Mouse (Mus musculus): ENCODE results near the gene Galr2. TPM values are rescaled to one million over a fixed set of nuclear protein-coding genes. Genes with fewer than 3 reads are reported as not detected.

Galr2 gene
- polyA plus RNA-seq, 1 experiment from 2014 or later, result 0.11 TPM

DNA sequence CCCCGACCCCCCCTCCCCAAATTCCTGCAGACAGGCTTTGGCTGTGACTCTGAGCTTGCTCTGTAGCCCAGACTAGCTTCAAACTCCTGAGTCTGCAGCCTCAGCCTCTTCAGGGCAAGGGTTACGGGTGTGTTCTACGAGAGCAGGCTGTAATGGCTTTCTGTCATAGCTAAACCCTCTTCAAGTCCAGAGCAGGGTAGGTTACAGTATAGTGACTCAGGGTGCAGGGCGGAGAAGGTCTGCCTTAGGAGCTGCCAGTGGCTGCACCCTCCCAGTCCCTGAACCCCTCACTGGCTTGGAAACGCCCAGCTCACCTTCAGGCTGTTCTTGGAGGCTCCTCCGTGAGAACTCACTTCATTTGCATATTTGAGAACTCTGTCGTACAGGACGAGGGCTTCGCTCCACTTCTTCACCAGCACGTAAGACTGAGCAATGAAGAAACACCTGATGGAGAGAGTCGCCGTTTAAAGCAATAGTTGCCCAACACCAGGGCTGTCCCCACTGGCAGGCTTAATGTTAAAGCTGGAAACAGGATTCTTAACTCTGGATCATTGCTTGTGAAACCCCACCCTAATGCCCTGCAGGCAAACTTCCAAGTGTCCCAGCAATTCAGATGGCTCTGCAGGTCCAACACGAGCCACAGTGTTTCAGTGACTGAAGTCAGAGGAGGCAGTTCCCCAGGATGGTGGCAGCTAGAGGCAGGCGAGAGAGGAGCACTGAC is 33.1 kb upstream of the Galr2 start:
- H3K9me3 ChIP-seq (ENCODE audit: control insufficient read depth, low read length), result no peaks in the 10 kb centered on the region
- WGBS, result 84% methylated on average over 14 of the region's 14 CpGs
- no peak overlapping the region for H3K4me2 ChIP-seq
- no peak for DNase-seq (ENCODE audit: low spot score)
- no peak overlapping the region for H3K4me3 ChIP-seq (ENCODE audit: low read depth, low read length)
- no peaks in the 10 kb centered on the region for H3K27me3 ChIP-seq (replicated peaks; ENCODE audit: control insufficient read depth, insufficient read depth, low read length)
- no peaks in the 10 kb centered on the region for H3K4me1 ChIP-seq (replicated peaks; ENCODE audit: control insufficient read depth, insufficient read depth, low read length)
- no peak overlapping the region for H3K27ac ChIP-seq (ENCODE audit: low read depth, low read length)
- no peak for ATAC-seq (replicated peaks; ENCODE audit: low FRiP score)
- no peak overlapping the region for H3K9ac ChIP-seq (ENCODE audit: low read depth, low read length)
- H3K36me3 ChIP-seq (ENCODE audit: control insufficient read depth, insufficient read depth, low read length), result peaks cover 79% of the 10 kb centered on the region

DNA sequence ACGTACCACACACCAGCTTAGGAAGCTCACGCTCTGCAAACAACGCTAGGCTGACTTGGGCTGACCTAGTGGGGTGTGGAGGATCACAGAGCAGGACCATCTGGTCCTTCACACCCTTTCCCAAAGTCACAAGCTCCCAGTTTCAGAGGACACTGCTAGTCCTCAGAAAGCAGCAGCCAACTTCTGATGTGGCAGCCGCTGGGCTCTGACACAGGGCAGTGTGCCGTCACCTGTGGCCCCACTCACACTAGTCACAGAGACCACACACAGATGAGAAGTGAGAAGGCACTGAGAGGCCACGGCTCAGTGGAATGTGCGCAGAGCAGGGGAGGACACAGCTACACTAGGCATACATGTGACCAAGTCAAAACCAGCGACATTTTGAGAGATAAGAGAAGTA is 29.8 kb upstream of the Galr2 start:
- 0 out of 2 replicates have a peak, but pooled peaks cover under 1% of the 10 kb centered on the region for H3K4me1 ChIP-seq (replicated peaks; ENCODE audit: control insufficient read depth, insufficient read depth, low read length)
- no peaks in the 10 kb centered on the region for H3K27me3 ChIP-seq (replicated peaks; ENCODE audit: control insufficient read depth, insufficient read depth, low read length)
- ATAC-seq (replicated peaks; ENCODE audit: low FRiP score) (no peak), DNase-seq (ENCODE audit: low spot score) (no peak)
- 86% methylated on average over 8 of the region's 8 CpGs for WGBS
- peaks cover 79% of the 10 kb centered on the region for H3K36me3 ChIP-seq (ENCODE audit: control insufficient read depth, insufficient read depth, low read length)
- no peak overlapping the region for H3K27ac ChIP-seq (ENCODE audit: low read depth, low read length)
- H3K9ac ChIP-seq (ENCODE audit: low read depth, low read length), result no peak overlapping the region
- H3K9me3 ChIP-seq (ENCODE audit: control insufficient read depth, low read length), result no peaks in the 10 kb centered on the region
- no peak overlapping the region for H3K4me2 ChIP-seq
- no peak overlapping the region for H3K4me3 ChIP-seq (ENCODE audit: low read depth, low read length)

DNA sequence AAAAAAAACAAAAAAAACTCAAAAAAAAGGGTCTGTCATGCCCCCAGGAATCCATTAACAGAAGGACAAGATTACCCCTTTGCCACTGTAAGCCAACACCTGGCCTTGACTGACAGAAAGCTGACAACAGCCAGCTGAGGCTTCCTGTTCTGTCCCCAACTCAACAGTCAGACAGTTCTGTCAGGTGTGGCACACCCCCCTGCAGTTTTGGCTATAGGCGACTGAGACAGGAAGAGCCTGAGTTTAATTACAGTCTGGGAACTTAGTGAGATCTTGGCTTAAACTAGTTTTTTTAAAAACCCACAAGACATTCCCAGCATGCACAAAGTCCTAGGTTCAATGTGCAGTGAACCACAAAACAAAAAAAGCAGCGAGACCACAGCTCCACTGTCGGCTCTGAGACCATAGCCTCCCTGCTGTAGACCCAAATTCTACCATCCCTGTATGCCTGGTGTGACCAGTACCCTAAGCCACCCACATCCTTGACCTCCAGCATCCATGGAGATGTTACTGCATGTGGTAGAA is 27.6 kb upstream of the Galr2 start:
- Histone ChIP-seq H3K27ac (ENCODE audit: low read depth, low read length) (no peak overlapping the region), H3K36me3 (ENCODE audit: control insufficient read depth, insufficient read depth, low read length) (peaks cover 72% of the 10 kb centered on the region), H3K4me3 (ENCODE audit: low read depth, low read length) (no peak overlapping the region), H3K4me1 (replicated peaks; ENCODE audit: control insufficient read depth, insufficient read depth, low read length) (0 out of 2 replicates have a peak, but pooled peaks cover 3% of the 10 kb centered on the region), H3K4me2 (no peak overlapping the region), H3K9me3 (ENCODE audit: control insufficient read depth, low read length) (no peaks in the 10 kb centered on the region), H3K27me3 (replicated peaks; ENCODE audit: control insufficient read depth, insufficient read depth, low read length) (no peaks in the 10 kb centered on the region), H3K9ac (ENCODE audit: low read depth, low read length) (no peak overlapping the region)
- no peak for ATAC-seq (replicated peaks; ENCODE audit: low FRiP score)
- WGBS, result 87% methylated on average over 3 of the region's 3 CpGs
- no peak for DNase-seq (ENCODE audit: low spot score)

DNA sequence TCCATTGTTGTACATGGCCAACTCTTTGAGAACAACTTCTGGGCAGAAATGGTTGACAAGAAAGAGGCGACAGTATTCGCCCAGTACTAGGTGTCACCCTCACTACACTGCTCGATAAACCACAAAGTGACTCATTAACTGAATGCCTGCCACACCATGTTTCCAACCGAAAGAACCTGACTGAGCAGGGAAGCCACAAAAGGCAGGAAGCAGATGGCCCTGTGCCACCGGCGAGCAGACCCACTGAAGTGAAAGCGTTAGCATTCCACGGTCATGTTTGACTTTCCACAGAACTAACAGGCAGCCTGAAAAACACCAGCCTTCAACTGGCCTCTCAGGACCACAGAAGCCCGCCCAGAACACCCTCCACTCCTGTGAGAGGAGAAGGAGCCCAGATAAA is 26.1 kb upstream of the Galr2 start:
- H3K9ac ChIP-seq (ENCODE audit: low read depth, low read length), result no peak overlapping the region
- H3K27me3 ChIP-seq (replicated peaks; ENCODE audit: control insufficient read depth, insufficient read depth, low read length), result no peaks in the 10 kb centered on the region
- no peak overlapping the region for H3K4me3 ChIP-seq (ENCODE audit: low read depth, low read length)
- H3K4me2 ChIP-seq, result no peak overlapping the region
- no peaks in the 10 kb centered on the region for H3K9me3 ChIP-seq (ENCODE audit: control insufficient read depth, low read length)
- ATAC-seq (replicated peaks; ENCODE audit: low FRiP score) (no peak), DNase-seq (ENCODE audit: low spot score) (no peak)
- peaks cover 65% of the 10 kb centered on the region for H3K36me3 ChIP-seq (ENCODE audit: control insufficient read depth, insufficient read depth, low read length)
- H3K4me1 ChIP-seq (replicated peaks; ENCODE audit: control insufficient read depth, insufficient read depth, low read length), result 0 out of 2 replicates have a peak, but pooled peaks cover 3% of the 10 kb centered on the region
- WGBS, result 57% methylated on average over 9 of the region's 9 CpGs
- H3K27ac ChIP-seq (ENCODE audit: low read depth, low read length), result no peak overlapping the region

DNA sequence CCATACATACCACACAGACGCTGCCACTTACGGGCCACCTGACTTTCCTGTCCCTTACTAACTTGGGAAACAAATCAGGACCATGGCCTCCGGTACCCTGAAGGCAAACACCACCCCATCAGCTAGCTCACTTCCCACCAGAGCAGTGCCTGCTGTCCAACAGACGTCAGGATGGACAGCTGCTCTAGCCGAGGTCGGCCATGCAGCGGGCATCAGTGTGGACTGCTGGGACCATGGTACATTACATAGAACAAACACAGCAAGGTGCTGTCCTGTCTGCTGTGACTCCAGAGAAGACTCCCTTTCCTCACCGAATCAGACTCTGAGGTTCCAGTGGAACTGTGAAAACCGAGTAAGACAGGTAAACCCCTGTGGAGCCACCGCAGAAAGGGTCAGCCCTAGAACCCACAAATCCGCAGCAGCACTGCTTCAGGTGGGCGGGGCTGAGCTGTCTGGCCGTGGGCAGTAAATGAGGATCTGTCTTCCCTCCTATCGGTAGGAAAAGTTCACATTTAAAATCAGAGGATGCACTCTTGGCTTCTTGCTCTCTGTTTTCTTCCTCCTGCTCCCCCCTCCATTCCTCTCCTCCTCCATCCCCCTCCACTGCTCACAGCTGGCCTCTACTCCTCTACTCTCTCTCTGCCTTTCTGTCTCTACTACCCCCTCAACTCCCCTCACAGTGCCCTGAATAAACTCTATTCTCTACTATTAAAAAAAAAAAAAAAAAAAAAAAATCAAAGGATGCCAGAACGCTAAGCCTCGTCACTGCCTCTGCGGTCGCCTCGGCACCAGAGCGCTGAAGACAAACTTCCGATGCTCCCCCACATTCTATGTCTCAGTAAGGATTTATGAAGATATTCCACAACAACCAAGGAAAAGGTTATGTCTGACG is 25.4 kb upstream of the Galr2 start:
- no peak for ATAC-seq (replicated peaks; ENCODE audit: low FRiP score)
- Histone ChIP-seq H3K27ac (ENCODE audit: low read depth, low read length) (no peak overlapping the region), H3K4me2 (no peak overlapping the region), H3K4me3 (ENCODE audit: low read depth, low read length) (no peak overlapping the region), H3K27me3 (replicated peaks; ENCODE audit: control insufficient read depth, insufficient read depth, low read length) (no peaks in the 10 kb centered on the region), H3K9ac (ENCODE audit: low read depth, low read length) (no peak overlapping the region), H3K36me3 (ENCODE audit: control insufficient read depth, insufficient read depth, low read length) (peaks cover 65% of the 10 kb centered on the region), H3K9me3 (ENCODE audit: control insufficient read depth, low read length) (no peaks in the 10 kb centered on the region), H3K4me1 (replicated peaks; ENCODE audit: control insufficient read depth, insufficient read depth, low read length) (0 out of 2 replicates have a peak, but pooled peaks cover 3% of the 10 kb centered on the region)
- WGBS, result 73% methylated on average over 22 of the region's 22 CpGs
- no peak for DNase-seq (ENCODE audit: low spot score)

DNA sequence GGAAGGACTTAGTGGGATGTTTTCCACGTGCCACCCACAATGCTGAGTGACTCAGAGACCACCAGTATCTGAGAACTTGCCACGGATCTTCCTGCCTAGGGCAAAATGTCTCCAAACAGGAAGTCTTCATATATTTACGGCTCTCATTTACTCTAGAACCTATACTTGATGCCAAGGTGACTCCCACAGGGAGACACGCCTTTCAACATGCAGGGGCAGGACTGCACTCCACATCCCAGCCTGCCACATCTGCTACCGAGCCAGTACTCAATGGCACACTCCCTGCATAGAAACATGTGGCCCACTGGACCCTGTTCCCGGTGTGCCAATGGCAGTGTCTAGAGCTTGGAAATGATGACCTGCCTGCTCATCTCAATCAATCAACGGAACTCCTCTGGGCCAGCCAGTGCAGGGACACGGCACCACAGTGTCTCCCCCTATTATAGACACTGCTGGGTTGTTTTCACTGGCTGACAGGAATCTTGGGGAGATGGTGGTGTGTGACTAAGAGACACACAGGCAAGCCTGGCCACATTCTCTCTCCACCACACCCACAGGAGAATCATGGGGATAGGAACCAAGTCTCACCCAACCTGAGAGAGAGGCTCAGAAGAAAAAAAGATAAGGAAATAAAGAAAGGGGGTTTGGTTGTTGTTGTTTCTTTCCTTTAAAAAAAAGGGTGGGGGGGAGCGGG is 24.6 kb upstream of the Galr2 start:
- peaks cover 65% of the 10 kb centered on the region for H3K36me3 ChIP-seq (ENCODE audit: control insufficient read depth, insufficient read depth, low read length)
- H3K4me1 ChIP-seq (replicated peaks; ENCODE audit: control insufficient read depth, insufficient read depth, low read length), result 0 out of 2 replicates have a peak, but pooled peaks cover 3% of the 10 kb centered on the region
- no peaks in the 10 kb centered on the region for H3K27me3 ChIP-seq (replicated peaks; ENCODE audit: control insufficient read depth, insufficient read depth, low read length)
- no peak overlapping the region for H3K4me2 ChIP-seq
- no peak overlapping the region for H3K27ac ChIP-seq (ENCODE audit: low read depth, low read length)
- ATAC-seq (replicated peaks; ENCODE audit: low FRiP score) (no peak), DNase-seq (ENCODE audit: low spot score) (no peak)
- no peak overlapping the region for H3K4me3 ChIP-seq (ENCODE audit: low read depth, low read length)
- H3K9me3 ChIP-seq (ENCODE audit: control insufficient read depth, low read length), result no peaks in the 10 kb centered on the region
- no peak overlapping the region for H3K9ac ChIP-seq (ENCODE audit: low read depth, low read length)
- WGBS, result 80% methylated on average over 9 of the region's 9 CpGs

DNA sequence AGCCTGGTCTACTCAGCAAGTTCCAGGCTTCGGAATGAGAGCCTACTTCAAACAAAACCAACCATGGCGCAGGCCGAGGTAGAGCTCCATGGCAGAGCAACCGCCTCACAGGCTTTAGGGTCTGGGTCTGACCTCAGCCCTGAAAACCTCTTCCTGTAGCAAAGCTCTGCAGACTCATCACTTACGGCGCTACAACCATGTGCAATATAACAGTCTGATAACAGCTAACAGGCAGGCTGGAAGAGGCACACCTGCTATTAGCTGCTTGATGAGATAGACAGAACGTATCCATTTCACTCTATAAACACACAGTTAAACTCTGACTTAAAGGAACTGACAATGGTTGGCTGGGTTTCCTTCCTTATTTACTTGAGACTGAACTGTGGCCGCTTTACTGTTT is 21.3 kb upstream of the Galr2 start:
- Histone ChIP-seq H3K36me3 (ENCODE audit: control insufficient read depth, insufficient read depth, low read length) (peaks cover 70% of the 10 kb centered on the region), H3K4me3 (ENCODE audit: low read depth, low read length) (no peak overlapping the region), H3K4me2 (no peak overlapping the region), H3K27ac (ENCODE audit: low read depth, low read length) (no peak overlapping the region), H3K9ac (ENCODE audit: low read depth, low read length) (no peak overlapping the region), H3K9me3 (ENCODE audit: control insufficient read depth, low read length) (no peaks in the 10 kb centered on the region), H3K27me3 (replicated peaks; ENCODE audit: control insufficient read depth, insufficient read depth, low read length) (no peaks in the 10 kb centered on the region), H3K4me1 (replicated peaks; ENCODE audit: control insufficient read depth, insufficient read depth, low read length) (0 out of 2 replicates have a peak, but pooled peaks cover 3% of the 10 kb centered on the region)
- DNase-seq (ENCODE audit: low spot score), result no peak
- WGBS, result 76% methylated on average over 8 of the region's 8 CpGs
- no peak for ATAC-seq (replicated peaks; ENCODE audit: low FRiP score)

DNA sequence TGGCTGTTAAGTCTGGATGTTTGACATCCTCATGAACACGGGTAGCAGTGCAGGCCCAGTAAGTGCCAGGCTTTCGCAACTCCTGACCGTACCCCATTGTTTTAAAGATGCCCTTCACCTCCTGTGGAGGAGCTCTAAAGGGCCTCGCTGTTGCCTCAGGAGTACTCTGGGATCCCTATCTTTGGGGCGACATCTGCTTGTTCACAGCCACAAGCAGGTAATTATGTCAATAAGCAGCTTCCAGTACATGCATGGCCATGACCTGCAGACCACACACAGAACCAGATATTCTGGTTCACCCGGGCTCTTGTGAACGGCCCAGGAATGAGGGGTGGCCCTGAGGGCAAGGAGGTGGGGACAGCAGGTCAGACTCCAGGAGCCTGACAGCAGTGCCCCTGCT is 20.5 kb upstream of the Galr2 start:
- 0 out of 2 replicates have a peak, but pooled peaks cover 3% of the 10 kb centered on the region for H3K4me1 ChIP-seq (replicated peaks; ENCODE audit: control insufficient read depth, insufficient read depth, low read length)
- H3K4me3 ChIP-seq (ENCODE audit: low read depth, low read length), result no peak overlapping the region
- WGBS, result 84% methylated on average over 7 of the region's 7 CpGs
- H3K27me3 ChIP-seq (replicated peaks; ENCODE audit: control insufficient read depth, insufficient read depth, low read length), result no peaks in the 10 kb centered on the region
- H3K27ac ChIP-seq (ENCODE audit: low read depth, low read length), result no peak overlapping the region
- no peaks in the 10 kb centered on the region for H3K9me3 ChIP-seq (ENCODE audit: control insufficient read depth, low read length)
- H3K36me3 ChIP-seq (ENCODE audit: control insufficient read depth, insufficient read depth, low read length), result peaks cover 65% of the 10 kb centered on the region
- no peak for ATAC-seq (replicated peaks; ENCODE audit: low FRiP score)
- H3K4me2 ChIP-seq, result no peak overlapping the region
- DNase-seq (ENCODE audit: low spot score), result no peak
- no peak overlapping the region for H3K9ac ChIP-seq (ENCODE audit: low read depth, low read length)
